8 mouse cellular contexts compared by ENCODE assay signal in the genomic region with DNA sequence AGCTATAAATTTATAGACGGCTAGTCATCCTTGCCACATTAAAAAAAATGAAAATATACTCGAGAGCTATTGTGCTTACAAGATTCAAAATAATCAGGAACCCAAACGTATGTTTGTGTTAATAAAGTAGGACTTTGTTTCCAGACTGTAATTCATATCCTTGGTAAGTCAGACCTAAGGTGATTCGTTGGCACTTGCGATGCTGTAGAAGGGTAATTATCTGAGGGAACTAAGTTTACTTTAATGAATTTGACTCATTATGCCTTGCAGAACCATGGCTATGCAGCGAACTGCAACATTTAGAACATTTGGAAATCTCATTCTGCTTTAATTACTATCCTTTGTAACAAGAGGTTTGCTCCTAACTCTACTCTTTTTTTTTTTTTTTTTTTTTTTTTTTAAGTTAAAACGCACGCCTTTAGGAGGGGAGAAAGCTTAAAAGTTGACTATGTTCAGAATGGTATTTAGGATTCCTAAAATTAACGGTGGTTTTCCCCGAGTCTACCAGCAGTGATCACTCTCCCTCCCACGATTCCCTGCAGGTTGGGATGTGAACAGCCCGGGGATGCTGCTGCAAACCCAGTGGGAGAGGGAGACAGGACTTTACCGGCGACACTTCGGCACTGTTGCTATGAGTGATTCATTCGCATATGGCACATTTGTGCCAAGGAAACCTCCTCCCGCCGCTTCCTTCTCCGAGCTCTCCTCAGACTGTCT. TPM values are rescaled to one million over a fixed set of nuclear protein-coding genes. Genes with fewer than 3 reads are reported as not detected.
DNase-seq lines count a peak whose midpoint lies in the region; ATAC-seq and TF ChIP-seq lines count a peak whose summit lies in the region.

No protein-coding gene starts in this region.

- 18% methylated on average over 19 of the region's 19 CpGs for WGBS in thymus, adult 2 months
- WGBS in liver, embryonic 12.5 days (ENCODE audit: insufficient replicate concordance), result 14% methylated on average over 19 of the region's 19 CpGs
- WGBS in stomach, postnatal 0 days, result 9% methylated on average over 19 of the region's 19 CpGs

- 0 out of 2 replicates have a peak, but pooled peaks have one; percentile 2 for TF ChIP-seq CTCF in thymus, adult 2 months (IDR thresholded peaks at IDR 0.05; ENCODE audit: borderline replicate concordance, control insufficient read depth, extremely low read depth, insufficient read depth, low read length, poor library complexity)
- TF ChIP-seq CTCF in stomach, postnatal 0 days (IDR thresholded peaks at IDR 0.05; ENCODE audit: low read depth), result peak; percentile 17; the same call in 1 of the 2 replicates

- intact Hi-C loops in left cerebral cortex, postnatal 4 days (cut with DNase I), result loop anchor here (5.0 to 10.0 kb wide), 3 partner anchors 108 to 551 kb away; a partner anchor contains a TSS

- peak overlapping the region; percentile 96 for H3K9ac ChIP-seq in liver, embryonic 12.5 days
- peak overlapping the region; percentile 82 for H3K9ac ChIP-seq in stomach, postnatal 0 days (ENCODE audit: low read length)

- no peaks in the 10 kb centered on the region for H3K9me3 ChIP-seq in liver, embryonic 12.5 days (replicated peaks)
- H3K9me3 ChIP-seq in stomach, postnatal 0 days (ENCODE audit: control insufficient read depth, low read length), result no peaks in the 10 kb centered on the region

- peak overlapping the region; percentile 34; the same call in 1 of the 2 replicates for H3K27ac ChIP-seq in thymus, adult 2 months (ENCODE audit: control insufficient read depth, insufficient read depth, low read length)
- H3K27ac ChIP-seq in liver, embryonic 12.5 days, result peak overlapping the region; percentile 93
- H3K27ac ChIP-seq in stomach, postnatal 0 days (replicated peaks), result peak overlapping the region; percentile 95

- ATAC-seq in liver, embryonic 12.5 days, result no peak; the same call in 1 of the 2 replicates
- peak; percentile 66 for ATAC-seq in stomach, postnatal 0 days (ENCODE audit: low FRiP score, low TSS enrichment)

- H3K36me3 ChIP-seq in thymus, adult 2 months (ENCODE audit: control insufficient read depth, insufficient read depth, low read length), result no peaks in the 10 kb centered on the region
- H3K36me3 ChIP-seq in liver, embryonic 12.5 days, result no peaks in the 10 kb centered on the region
- no peaks in the 10 kb centered on the region for H3K36me3 ChIP-seq in stomach, postnatal 0 days (ENCODE audit: control insufficient read depth, insufficient read depth, low read length)

- H3K4me3 ChIP-seq in thymus, adult 2 months (ENCODE audit: control insufficient read depth, insufficient read depth, low read length), result peak overlapping the region; percentile 75
- H3K4me3 ChIP-seq in liver, embryonic 12.5 days, result peak overlapping the region; percentile 82
- H3K4me3 ChIP-seq in stomach, postnatal 0 days (ENCODE audit: low read depth, low read length), result peak overlapping the region; percentile 90

- no peak for TF ChIP-seq POLR2A in thymus, adult 2 months (IDR thresholded peaks at IDR 0.05; ENCODE audit: control insufficient read depth, extremely low read depth, insufficient read depth, low read length, poor library complexity)

- DNase-seq in cerebellum, adult 9-10 months, result peak; percentile 50
- DNase-seq in cerebellum, postnatal 4 days (ENCODE audit: low spot score in 2 of 2), result no peak
- no peak for DNase-seq in thymus, adult 2 months
- no peak for DNase-seq in thymus, adult 18-20 months
- no peak for DNase-seq in stomach, postnatal 0 days (ENCODE audit: low spot score)
- DNase-seq in left cerebral cortex, postnatal 4 days, result no peak
- DNase-seq in gastrocnemius, postnatal 4 days (ENCODE audit: low spot score in 2 of 2), result no peak

- peaks cover 2% of the 10 kb centered on the region; the same call in 1 of the 2 replicates for H3K4me1 ChIP-seq in thymus, adult 2 months (replicated peaks; ENCODE audit: control insufficient read depth, insufficient read depth, low read length)
- H3K4me1 ChIP-seq in liver, embryonic 12.5 days, result peaks cover 34% of the 10 kb centered on the region
- H3K4me1 ChIP-seq in stomach, postnatal 0 days (replicated peaks; ENCODE audit: control insufficient read depth, insufficient read depth), result no peaks in the 10 kb centered on the region

- TF ChIP-seq EP300 in stomach, postnatal 0 days (optimal IDR thresholded peaks at IDR 0.05), result no peak

- peak overlapping the region; percentile 90 for H3K4me2 ChIP-seq in liver, embryonic 12.5 days
- H3K4me2 ChIP-seq in stomach, postnatal 0 days (replicated peaks; ENCODE audit: low read depth), result peak overlapping the region; percentile 86

- H3K27me3 ChIP-seq in thymus, adult 2 months (ENCODE audit: control insufficient read depth, insufficient read depth, low read length), result no peaks in the 10 kb centered on the region; the same call in 1 of the 2 replicates
- H3K27me3 ChIP-seq in liver, embryonic 12.5 days (replicated peaks), result no peaks in the 10 kb centered on the region
- no peaks in the 10 kb centered on the region for H3K27me3 ChIP-seq in stomach, postnatal 0 days (ENCODE audit: control insufficient read depth, insufficient read depth, low read length)

RNA-seq across cellular contexts. Expression of a gene that starts 3.6 kb away (rescaled TPM):
- 2.5 and 3.5 TPM in 2 replicates for polyA plus RNA-seq in thymus, adult 2 months (2012; rRNA removed)
- 7.1 and 8.2 TPM in 2 replicates for polyA plus RNA-seq in liver, embryonic 12.5 days (2016; fragmentation: Nextera tagmentation; extraction: Ambion mirVana)
- 2.2 and 2.4 TPM in 2 replicates for polyA plus RNA-seq in stomach, postnatal 0 days (2015; fragmentation: Nextera tagmentation; extraction: Ambion mirVana)
- 100 to 1,000 TPM; 120 to 125 TPM for total RNA-seq in left cerebral cortex, postnatal 4 days (2021)
- 10 to 100 TPM; 33.2 to 35.6 TPM for total RNA-seq in gastrocnemius, postnatal 4 days (2021)

Comparison
In these comparisons a context has a peak if more than half of its experiments do, and no peak if none do; other contexts are left out.
1. H3K27ac ChIP-seq: peak in every context shown above with its lines; median percentile 95 in stomach, postnatal 0 days; 93 in liver, embryonic 12.5 days; 34 in thymus, adult 2 months.